Mouse (Mus musculus) frontal cortex, postnatal 10 days (tissue): ENCODE measurements around the gene Serinc5.
A peak's percentile ranks its signal among the peaks of the same experiment; 100 is the strongest.

Experiments
- DNase-seq, 2 experiments: peaks; one replicate each; pipeline ENCODE4 v3.0.0; 2022; ENCODE audit warnings: low spot score in 2 of 2, mixed read lengths in 1 of 2

The Serinc5 gene

DNA sequence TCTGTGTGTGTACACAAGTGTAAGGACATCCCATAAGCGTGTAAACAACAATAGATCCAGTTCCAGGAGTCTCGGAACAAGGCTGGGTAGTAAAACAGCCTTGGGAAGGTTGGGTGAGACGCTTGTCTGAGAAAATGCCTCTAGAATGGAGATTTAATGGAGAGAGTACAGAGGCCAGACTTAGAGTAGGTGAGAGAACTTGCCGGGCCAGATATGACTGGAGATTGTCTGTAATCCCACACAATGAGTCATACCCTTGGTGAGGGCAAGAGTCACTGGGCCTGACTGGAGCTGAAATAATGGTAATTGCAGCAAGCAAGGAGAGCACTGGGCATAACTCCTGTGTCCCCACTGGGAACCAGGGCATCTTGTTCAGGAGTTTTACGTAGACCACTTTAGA, 2.2 kb downstream of the Serinc5 start:
- peak in 1 of 2 experiments; percentile 2 for DNase-seq

DNA sequence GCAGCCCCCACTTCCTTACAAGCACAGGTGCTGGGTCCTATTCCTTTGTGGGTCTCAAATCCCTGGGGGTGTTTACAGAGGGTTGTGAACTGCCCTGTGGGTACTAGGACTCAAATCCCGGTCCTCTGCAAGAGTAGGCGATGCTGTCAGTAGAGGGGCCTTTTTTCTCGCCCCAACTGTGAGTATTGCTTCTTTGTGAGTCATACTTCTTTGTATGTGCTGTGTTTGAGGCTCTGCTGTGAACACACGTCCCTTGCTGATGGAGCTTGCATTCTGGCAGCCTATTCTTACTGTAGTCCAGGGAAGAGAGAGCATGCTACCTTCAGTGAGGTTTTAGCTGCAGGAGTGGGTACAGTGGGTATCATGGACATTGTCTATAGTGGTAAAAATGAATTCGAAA, 4.3 kb downstream of the Serinc5 start:
- no peak for DNase-seq

DNA sequence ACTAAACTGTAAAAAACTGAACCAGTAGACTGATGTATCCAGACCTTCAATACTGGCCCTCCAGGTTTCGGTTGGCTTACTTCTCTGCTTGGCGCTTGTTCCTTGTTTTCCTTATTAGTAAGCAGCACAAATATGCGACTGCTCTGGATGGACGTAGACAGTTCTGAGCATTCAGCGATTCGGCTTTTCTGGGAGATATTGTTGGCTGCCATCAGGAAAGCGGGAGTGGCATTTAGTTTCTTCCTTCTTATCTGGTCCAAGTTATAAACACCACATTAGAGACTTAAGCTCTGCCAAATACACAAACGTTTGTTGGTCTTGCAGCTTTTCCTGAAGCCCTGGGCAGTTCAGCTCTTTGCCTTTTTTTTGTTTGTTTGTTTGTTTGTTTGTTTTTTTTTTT, 5.6 kb downstream of the Serinc5 start:
- peak in 1 of 2 experiments; percentile 2 for DNase-seq

- peak in 1 of 2 experiments; percentile 2 for DNase-seq
Measured at GRCm38 (mm10) chr13:92626196-92626595, 15.3 kb downstream of the Serinc5 start.

GRCm38 (mm10) chr13:92626725-92627124, 15.8 kb downstream of the Serinc5 start:
- peak in 1 of 2 experiments; percentile 1 for DNase-seq

DNA sequence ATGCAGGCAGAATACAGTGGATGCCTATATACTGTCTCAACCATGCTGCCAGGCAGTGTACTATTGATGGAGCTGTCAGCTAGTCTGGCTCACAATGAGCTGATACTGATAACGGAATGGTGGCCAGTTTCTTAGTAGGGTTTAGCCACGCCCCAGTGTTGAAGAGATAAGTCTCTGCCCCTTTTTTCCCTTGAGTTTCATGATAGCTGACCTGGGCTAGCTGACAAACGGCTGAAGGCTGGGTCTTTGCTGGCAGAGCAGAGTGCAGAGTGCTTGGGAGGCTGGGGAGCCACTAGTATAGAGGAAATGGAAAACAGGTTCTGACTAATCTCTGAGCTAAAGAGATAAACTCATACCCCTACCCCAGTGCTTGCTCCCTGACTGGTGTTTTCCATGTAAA, 18.6 kb downstream of the Serinc5 start:
- DNase-seq: peak; percentile 0 to 3

DNA sequence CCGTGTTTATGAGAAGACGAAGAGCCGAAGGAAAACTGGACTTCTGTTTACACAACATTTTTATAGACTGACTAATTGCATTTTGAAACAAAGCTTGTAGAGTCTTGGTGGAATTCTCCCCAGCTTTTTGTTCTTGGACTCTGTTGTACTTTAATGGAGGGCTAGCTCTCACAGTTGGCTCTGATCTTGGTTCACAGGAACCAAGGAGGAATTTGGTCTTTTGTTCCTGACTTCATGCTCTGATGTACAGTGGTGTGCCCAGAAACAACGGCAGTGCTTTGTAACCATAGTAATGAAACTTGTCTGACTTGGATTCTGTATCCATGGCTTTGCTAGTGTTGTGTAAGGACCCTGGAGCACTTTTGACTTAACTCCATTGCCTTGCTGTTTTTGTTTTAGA, 20.6 kb downstream of the Serinc5 start:
- peak; percentile 1 to 2 for DNase-seq

DNA sequence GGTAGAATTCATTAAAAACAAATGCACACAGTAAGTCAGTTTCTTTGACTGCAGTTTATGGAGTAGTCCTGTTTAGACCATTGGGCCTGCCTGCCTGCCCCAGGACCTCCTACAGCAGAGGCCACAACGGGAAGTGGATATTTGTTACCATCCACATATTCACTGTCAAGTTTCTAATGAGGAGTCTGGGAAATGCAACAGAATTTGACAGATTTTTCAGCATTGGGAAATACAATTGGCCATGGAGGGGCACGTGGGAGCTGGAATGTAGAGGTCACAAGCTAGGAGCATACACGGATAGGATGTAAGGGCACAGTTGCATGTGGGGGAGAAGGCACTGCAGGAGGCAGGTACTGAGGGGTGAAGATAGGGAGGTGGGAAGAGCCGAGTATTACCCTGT, 21.7 kb downstream of the Serinc5 start:
- peak in 1 of 2 experiments; percentile 1 for DNase-seq

- peak in 1 of 2 experiments; percentile 5 for DNase-seq
Measured at GRCm38 (mm10) chr13:92635040-92635439, 24.1 kb downstream of the Serinc5 start.

DNA sequence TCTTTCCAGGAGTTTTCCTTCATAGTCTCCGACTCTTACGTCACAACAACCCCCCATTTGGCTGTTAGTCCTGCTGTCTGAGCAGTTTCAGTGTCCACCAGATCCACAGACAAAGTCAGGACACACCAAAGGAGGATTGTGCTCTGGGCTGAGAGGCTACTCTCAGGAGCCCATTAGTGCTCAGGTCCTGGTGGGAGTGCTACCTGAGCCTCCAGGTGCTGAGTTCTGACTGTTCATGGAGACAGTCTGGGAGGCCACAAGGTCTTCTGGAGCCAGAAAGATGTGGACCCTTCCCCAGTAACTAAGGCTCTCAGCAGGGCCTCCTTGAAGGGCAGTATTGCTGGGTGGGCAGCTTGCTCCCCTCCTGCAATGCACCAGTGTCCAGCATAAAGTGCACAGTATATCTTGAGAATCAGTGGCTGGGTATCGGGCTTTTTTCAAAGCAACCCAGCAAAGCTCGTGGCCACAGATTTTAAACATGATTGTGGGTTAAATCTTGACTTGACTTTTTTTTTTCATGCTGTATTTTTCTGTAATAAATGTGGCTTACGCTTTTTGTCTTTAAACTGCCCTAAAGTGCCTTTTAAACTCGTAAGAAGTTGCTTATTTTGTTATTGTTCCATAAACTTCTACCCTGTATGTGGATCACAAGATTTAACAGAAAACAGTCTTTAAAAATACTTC, 25.5 kb downstream of the Serinc5 start:
- peak in 1 of 2 experiments; percentile 2 for DNase-seq

DNA sequence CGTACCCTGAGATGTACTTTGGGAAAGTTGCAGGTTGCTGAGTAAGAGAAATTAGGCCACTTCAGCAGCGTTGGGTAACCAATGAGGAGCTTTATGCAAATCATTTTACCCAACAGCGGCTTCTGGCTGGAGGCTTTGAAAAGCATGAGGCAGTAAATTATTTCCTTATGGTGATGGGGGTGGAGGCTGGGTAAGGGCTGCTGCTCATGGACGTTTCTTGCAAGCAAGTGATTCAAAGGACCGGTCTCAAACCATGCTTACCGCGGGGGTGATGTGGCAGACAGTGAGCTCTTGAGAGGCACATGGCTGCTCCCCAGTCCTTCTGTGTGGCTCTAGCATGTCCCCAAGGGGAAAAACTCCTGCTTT, 26.0 kb downstream of the Serinc5 start:
- peak in 1 of 2 experiments; percentile 25 for DNase-seq

GRCm38 (mm10) chr13:92639093-92640014, 28.5 kb downstream of the Serinc5 start:
- peak; percentile 32 to 74 for DNase-seq

- DNase-seq: no peak
Measured at GRCm38 (mm10) chr13:92644199-92644598, 33.3 kb downstream of the Serinc5 start.

GRCm38 (mm10) chr13:92644753-92645152, 33.9 kb downstream of the Serinc5 start:
- no peak for DNase-seq

DNA sequence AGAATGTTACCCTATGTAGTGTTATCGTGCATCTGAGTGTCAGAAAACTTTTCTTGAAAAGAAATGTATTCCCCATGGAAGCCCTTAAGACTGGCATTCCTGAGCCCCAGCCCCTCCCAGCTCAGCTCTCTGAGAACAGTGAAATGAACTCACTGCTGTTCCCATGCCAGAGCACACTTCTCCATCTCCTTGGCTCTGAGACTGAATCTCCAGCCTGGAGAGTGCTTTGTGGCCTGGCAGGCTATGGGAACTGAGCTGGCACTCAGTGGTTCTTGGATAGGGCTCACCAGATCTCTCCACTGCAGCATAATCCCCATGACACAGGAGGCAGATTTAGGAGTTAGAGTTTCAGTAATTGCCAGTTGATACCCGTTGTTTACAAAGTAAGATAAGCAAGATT, 36.8 kb downstream of the Serinc5 start:
- no peak for DNase-seq

GRCm38 (mm10) chr13:92649111-92649510, 38.2 kb downstream of the Serinc5 start:
- DNase-seq: no peak

- no peak for DNase-seq
Measured at GRCm38 (mm10) chr13:92650956-92651355, 40.1 kb downstream of the Serinc5 start.

GRCm38 (mm10) chr13:92652498-92652897, 41.6 kb downstream of the Serinc5 start:
- no peak for DNase-seq

GRCm38 (mm10) chr13:92653283-92653682, 42.4 kb downstream of the Serinc5 start:
- DNase-seq: no peak

GRCm38 (mm10) chr13:92656815-92657513, 46.1 kb downstream of the Serinc5 start:
- DNase-seq: no peak

GRCm38 (mm10) chr13:92659611-92660010, 48.7 kb downstream of the Serinc5 start:
- DNase-seq: no peak
